ENCODE assay signal across 16 mouse cellular contexts in genomic region chr19:56326243-56326855, GRCm38 (mm10). TPM values are rescaled to one million over a fixed set of nuclear protein-coding genes. Genes with fewer than 3 reads are reported as not detected.
A peak's percentile ranks its signal among the peaks of the same experiment; 100 is the strongest.
DNase-seq lines count a peak whose midpoint lies in the region; ATAC-seq and TF ChIP-seq lines count a peak whose summit lies in the region.
"Had no signal": no experiment of that assay in that cellular context is flagged by ENCODE, and none has a peak within 500 bp of the region (broad histone marks: within the 10 kb centered on the region; RNA-seq: fewer than 3 reads in every experiment).

No protein-coding gene starts in this region.

- H3K27me3 ChIP-seq in forebrain, postnatal 0 days (ENCODE audit: insufficient read depth, low read length), result no peaks in the 10 kb centered on the region
- H3K27me3 ChIP-seq in midbrain, embryonic 13.5 days, result 0 out of 2 replicates have a peak, but pooled peaks cover 7% of the 10 kb centered on the region
- H3K27me3 ChIP-seq: embryonic facial prominence, embryonic 12.5 days had no signal

- 27% methylated on average over 21 of the region's 21 CpGs for WGBS in forebrain, postnatal 0 days
- 45% methylated on average over 21 of the region's 21 CpGs for WGBS in midbrain, embryonic 13.5 days

- TF ChIP-seq CTCF in forebrain, postnatal 0 days (IDR thresholded peaks at IDR 0.05; ENCODE audit: low read depth), result no peak

- peak; percentile 37 to 38 for DNase-seq in cerebellum, postnatal 10 days
- DNase-seq in cerebellum, postnatal 14 days, result no peak
- peak; percentile 12 for DNase-seq in brain, adult 2 months (ENCODE audit: low read depth, low spot score)
- DNase-seq in forebrain, postnatal 0 days, result no peak
- no peak for DNase-seq in spleen, postnatal 10 days (ENCODE audit: low spot score in 2 of 2)
- no peak for DNase-seq in right cerebral cortex, adult 18-20 months
- no peak for DNase-seq in spleen, postnatal 14 days (ENCODE audit: low spot score in 2 of 2)
- DNase-seq: adrenal gland, postnatal 36 days; cerebellum, adult 11-12 months; heart, adult 2 months had no signal

- H3K4me1 ChIP-seq in forebrain, postnatal 0 days (ENCODE audit: insufficient read depth), result no peaks in the 10 kb centered on the region
- H3K4me1 ChIP-seq in midbrain, embryonic 13.5 days (replicated peaks), result peaks cover 14% of the 10 kb centered on the region

- H3K27ac ChIP-seq in forebrain, postnatal 0 days (ENCODE audit: low read depth, low read length), result no peak overlapping the region
- H3K27ac ChIP-seq in midbrain, embryonic 13.5 days, result peak overlapping the region; percentile 63
- H3K27ac ChIP-seq: embryonic facial prominence, embryonic 12.5 days; heart, adult 2 months; layer of hippocampus, adult 2 months had no signal

- H3K9me3 ChIP-seq in forebrain, postnatal 0 days (ENCODE audit: low read length), result no peaks in the 10 kb centered on the region
- no peaks in the 10 kb centered on the region for H3K9me3 ChIP-seq in midbrain, embryonic 13.5 days
- H3K9me3 ChIP-seq: embryonic facial prominence, embryonic 12.5 days had no signal

- no peak overlapping the region for H3K4me3 ChIP-seq in forebrain, postnatal 0 days (ENCODE audit: low read depth, low read length)
- no peak overlapping the region for H3K4me3 ChIP-seq in midbrain, embryonic 13.5 days (replicated peaks)
- H3K4me3 ChIP-seq: embryonic facial prominence, embryonic 12.5 days; heart, adult 2 months; layer of hippocampus, adult 2 months had no signal

- no peaks in the 10 kb centered on the region for H3K36me3 ChIP-seq in forebrain, postnatal 0 days (ENCODE audit: insufficient read depth)
- no peaks in the 10 kb centered on the region for H3K36me3 ChIP-seq in midbrain, embryonic 13.5 days
- H3K36me3 ChIP-seq: embryonic facial prominence, embryonic 12.5 days had no signal

- ATAC-seq in forebrain, postnatal 0 days, result peak; percentile 36
- peak; percentile 77 for ATAC-seq in midbrain, embryonic 13.5 days

- no peak overlapping the region for H3K4me2 ChIP-seq in forebrain, postnatal 0 days (ENCODE audit: low read depth)
- H3K4me2 ChIP-seq in midbrain, embryonic 13.5 days (replicated peaks), result no peak overlapping the region
- H3K4me2 ChIP-seq: embryonic facial prominence, embryonic 12.5 days had no signal

- no peak overlapping the region; the same call in 1 of the 2 replicates for H3K9ac ChIP-seq in forebrain, postnatal 0 days
- no peak overlapping the region for H3K9ac ChIP-seq in midbrain, embryonic 13.5 days (replicated peaks)
- H3K9ac ChIP-seq: embryonic facial prominence, embryonic 12.5 days had no signal

RNA-seq across cellular contexts. Expression of gene Habp2, which starts 39.4 kb away (rescaled TPM):
- total RNA-seq in forebrain, postnatal 0 days (2014; rRNA removed), result not detected in 2 replicates
- polyA plus RNA-seq in forebrain, postnatal 0 days (2015; fragmentation: Nextera tagmentation; extraction: Ambion mirVana), result 0.06 TPM in 1 of 2 replicates, not detected in the other
- polyA plus RNA-seq in midbrain, embryonic 13.5 days (2015; fragmentation: Nextera tagmentation; extraction: Ambion mirVana), result 0.09 and 0.19 TPM in 2 replicates
- total RNA-seq: heart, adult 2 months; layer of hippocampus, adult 2 months; left cerebral cortex, postnatal 25 days had no signal
- polyA plus RNA-seq: embryonic facial prominence, embryonic 12.5 days; frontal cortex, adult 2 months; heart, adult 2 months; testis, adult 2 months had no signal

Comparison
In these comparisons a context has a peak if more than half of its experiments do, and no peak if none do; other contexts are left out.
1. DNase-seq: peak in cerebellum, postnatal 10 days (2 of 2) and brain, adult 2 months (single experiment); none in cerebellum, postnatal 14 days (0 of 2), forebrain, postnatal 0 days (single experiment), spleen, postnatal 10 days (0 of 2), right cerebral cortex, adult 18-20 months (single experiment) and spleen, postnatal 14 days (0 of 2).